Mouse (Mus musculus) midbrain, embryonic 14.5 days (tissue): ENCODE measurements at regions not wholly inside any gene's neighbourhood (a gene's known extent, or its start where the extent isn't known, plus 50 kb on each side); places are given as distances from the start of the nearest gene placed in this dataset.
A peak's percentile ranks its signal among the peaks of the same experiment; 100 is the strongest.

Experiments
- ATAC-seq: fragments of 200-750 bp; cut with Nextera tagmentation; 2 replicates; pipeline ENCODE4 v1.8.0; 2017; ENCODE audit warnings: moderate number of reproducible peaks, moderate library complexity; ENCODE audit not compliant: low FRiP score, low TSS enrichment
- DNase-seq: peaks from one replicate; pipeline ENCODE4 v3.0.0-alpha.2; 2015
- H3K27ac ChIP-seq: fragments of 300-500 bp; sonication (generic); replicated peaks from 2 replicates; pipeline ENCODE4 v1.5.1; 2014; ENCODE audit warnings: mild to moderate bottlenecking, low read depth, low read length, moderate library complexity
- H3K27me3 ChIP-seq: fragments of 300-500 bp; sonication (generic); 2 replicates; pipeline ENCODE4 v1.6.1; 2014; ENCODE audit warnings: low read length, control low read depth, mixed read lengths; ENCODE audit not compliant: control insufficient read depth, insufficient read depth
- H3K36me3 ChIP-seq: fragments of 300-500 bp; sonication (generic); 2 replicates; pipeline ENCODE4 v1.6.1; 2014; ENCODE audit warnings: low read length, control low read depth; ENCODE audit not compliant: control insufficient read depth, insufficient read depth
- H3K4me1 ChIP-seq: fragments of 300-500 bp; sonication (generic); 2 replicates; pipeline ENCODE4 v1.6.1; 2014; ENCODE audit warnings: mild to moderate bottlenecking, antibody characterized with exemption, low read length, control low read depth; ENCODE audit not compliant: control insufficient read depth, insufficient read depth
- H3K4me2 ChIP-seq: fragments of 300-500 bp; sonication (generic); 2 replicates; pipeline ENCODE4 v1.6.1; 2014; ENCODE audit warnings: mild to moderate bottlenecking, low read length, moderate library complexity
- H3K4me3 ChIP-seq: fragments of 300-500 bp; sonication (generic); replicated peaks from 2 replicates; pipeline ENCODE4 v1.5.1; 2014; ENCODE audit warnings: low read depth, low read length
- H3K9ac ChIP-seq: fragments of 300-500 bp; sonication (generic); replicated peaks from 2 replicates; pipeline ENCODE4 v1.6.1; 2014; ENCODE audit warnings: mild to moderate bottlenecking, low read length, moderate library complexity
- H3K9me3 ChIP-seq: fragments of 300-500 bp; sonication (generic); 2 replicates; pipeline ENCODE4 v1.6.1; 2016; ENCODE audit warnings: low read length, control low read depth, mixed read lengths; ENCODE audit not compliant: control insufficient read depth
- WGBS: fragments of 180-500 bp; shearing (Covaris S2); extraction: QIAGEN DNeasy Blood & Tissue Kit; methylation state at CpG from one replicate; pipeline ENCODE4 v1.1.7; 2014; 5-methylcytosine and 5-hydroxymethylcytosine counted together

- H3K4me1 ChIP-seq = 0 out of 2 replicates have a peak, but pooled peaks cover 5% of the 10 kb centered on the region
- H3K4me3 ChIP-seq = no peak overlapping the region
- DNase-seq (peak; percentile 38), ATAC-seq (no peak; the same call in 1 of the 2 replicates)
- H3K9me3 ChIP-seq = no peaks in the 10 kb centered on the region
- WGBS = 34% methylated on average over 10 of the region's 10 CpGs
- no peak overlapping the region for H3K27ac ChIP-seq
- H3K4me2 ChIP-seq = no peak overlapping the region
- H3K36me3 ChIP-seq = no peaks in the 10 kb centered on the region
- no peak overlapping the region for H3K9ac ChIP-seq
- H3K27me3 ChIP-seq = no peaks in the 10 kb centered on the region
These were observed 169.4 kb downstream of the Gsdmc2 start for GRCm38 (mm10) chr15:63675491-63676036.

GRCm38 (mm10) chr15:63674404-63674803, 170.6 kb downstream of the Gsdmc2 start:
- Histone ChIP-seq H3K27ac (no peak overlapping the region), H3K36me3 (no peaks in the 10 kb centered on the region), H3K9me3 (no peaks in the 10 kb centered on the region), H3K9ac (no peak overlapping the region), H3K4me1 (0 out of 2 replicates have a peak, but pooled peaks cover 5% of the 10 kb centered on the region), H3K27me3 (no peaks in the 10 kb centered on the region), H3K4me3 (no peak overlapping the region), H3K4me2 (no peak overlapping the region)
- WGBS = 92% methylated on average over 5 of the region's 5 CpGs
- ATAC-seq = no peak
- no peak for DNase-seq

DNA sequence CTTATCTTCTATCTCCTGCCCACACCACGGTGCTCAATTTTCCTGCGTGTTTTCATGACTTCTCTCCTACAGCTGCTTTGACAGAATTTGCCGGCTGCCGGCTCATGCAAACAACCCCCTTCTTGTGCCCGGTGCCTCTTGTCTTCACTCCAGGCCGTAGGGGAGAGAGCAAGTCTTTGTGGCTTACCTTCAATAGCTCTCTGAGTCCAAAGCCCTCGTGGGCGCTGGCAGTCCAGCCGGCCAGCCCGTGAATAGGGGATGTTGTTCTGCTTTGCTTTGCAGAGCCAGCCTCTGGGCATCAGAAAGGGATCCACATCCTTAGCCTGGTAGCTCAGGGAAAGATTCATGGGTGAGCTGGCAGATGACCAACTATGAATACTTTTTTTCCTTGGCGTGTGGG, 173.9 kb downstream of the Gsdmc2 start:
- DNase-seq = peak; percentile 43
- Histone ChIP-seq H3K9ac (no peak overlapping the region), H3K36me3 (no peaks in the 10 kb centered on the region), H3K4me2 (no peak overlapping the region), H3K9me3 (no peaks in the 10 kb centered on the region), H3K27ac (no peak overlapping the region), H3K27me3 (0 out of 2 replicates have a peak, but pooled peaks cover 3% of the 10 kb centered on the region), H3K4me1 (0 out of 2 replicates have a peak, but pooled peaks cover 5% of the 10 kb centered on the region), H3K4me3 (no peak overlapping the region)
- WGBS = 73% methylated on average over 11 of the region's 11 CpGs
- no peak for ATAC-seq

DNA sequence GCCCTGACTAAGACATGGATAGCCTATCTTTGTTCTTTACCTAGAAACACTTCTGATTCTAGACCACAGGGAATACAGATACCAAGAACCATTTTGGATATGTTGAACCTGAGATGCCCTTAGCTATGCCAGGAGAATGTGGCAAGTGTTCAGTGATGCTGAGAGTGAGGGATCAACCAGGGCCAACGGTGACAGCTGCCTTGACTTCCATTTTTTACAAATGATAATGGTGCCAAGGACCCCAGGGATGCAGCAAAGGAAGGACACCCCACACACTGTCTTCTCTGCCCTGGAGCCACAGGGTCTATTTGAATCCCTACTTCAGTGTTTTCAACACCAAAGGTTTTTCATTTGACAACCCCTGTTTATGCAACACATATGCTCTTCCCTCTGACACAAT, 174.4 kb downstream of the Gsdmc2 start:
- H3K27ac ChIP-seq = no peak overlapping the region
- 82% methylated on average over 1 of the region's 1 CpGs for WGBS

DNA sequence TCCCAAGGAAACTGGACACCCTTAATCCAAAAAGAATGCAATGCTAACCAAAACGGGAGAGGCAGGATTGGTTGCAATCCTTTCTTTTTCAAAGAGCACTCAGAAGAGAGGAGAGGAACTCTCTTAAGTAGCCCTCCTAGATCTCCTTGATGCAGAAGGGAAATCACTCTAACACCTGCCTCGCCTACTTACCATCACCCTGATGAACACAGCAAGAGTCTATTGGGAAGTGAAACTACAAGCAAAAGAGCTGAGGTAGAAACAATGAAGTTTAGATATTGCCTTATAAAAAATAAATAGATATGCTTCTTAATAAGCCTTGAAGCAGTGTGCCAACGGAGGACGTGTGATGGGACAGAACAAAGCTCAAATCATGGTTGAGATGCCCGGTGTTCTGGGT, 177.4 kb downstream of the Gsdmc2 start:
- H3K27me3 ChIP-seq = 0 out of 2 replicates have a peak, but pooled peaks cover 3% of the 10 kb centered on the region
- H3K4me3 ChIP-seq = no peak overlapping the region
- H3K9me3 ChIP-seq = no peaks in the 10 kb centered on the region
- H3K9ac ChIP-seq = no peak overlapping the region
- no peaks in the 10 kb centered on the region for H3K36me3 ChIP-seq
- no peak overlapping the region for H3K27ac ChIP-seq
- WGBS = 80% methylated on average over 5 of the region's 5 CpGs
- 0 out of 2 replicates have a peak, but pooled peaks cover 2% of the 10 kb centered on the region for H3K4me1 ChIP-seq
- no peak for ATAC-seq
- no peak overlapping the region for H3K4me2 ChIP-seq
- DNase-seq = no peak

More for the DNA sequence above, 174.4 kb downstream of the Gsdmc2 start:
- ATAC-seq (no peak), DNase-seq (no peak)
- 0 out of 2 replicates have a peak, but pooled peaks cover 3% of the 10 kb centered on the region for H3K4me1 ChIP-seq
- H3K4me3 ChIP-seq = no peak overlapping the region
- H3K9me3 ChIP-seq = no peaks in the 10 kb centered on the region
- H3K27me3 ChIP-seq = 0 out of 2 replicates have a peak, but pooled peaks cover 3% of the 10 kb centered on the region
- H3K36me3 ChIP-seq = no peaks in the 10 kb centered on the region
- no peak overlapping the region for H3K9ac ChIP-seq
- no peak overlapping the region for H3K4me2 ChIP-seq

GRCm38 (mm10) chr15:63665517-63665916, 179.5 kb downstream of the Gsdmc2 start:
- H3K27ac ChIP-seq = no peak overlapping the region
- 0 out of 2 replicates have a peak, but pooled peaks cover 3% of the 10 kb centered on the region for H3K27me3 ChIP-seq
- H3K36me3 ChIP-seq = no peaks in the 10 kb centered on the region
- 92% methylated on average over 4 of the region's 4 CpGs for WGBS
- H3K4me2 ChIP-seq = no peak overlapping the region
- H3K4me3 ChIP-seq = no peak overlapping the region
- DNase-seq (no peak), ATAC-seq (no peak)
- H3K9ac ChIP-seq = no peak overlapping the region
- H3K9me3 ChIP-seq = no peaks in the 10 kb centered on the region
- no peaks in the 10 kb centered on the region for H3K4me1 ChIP-seq

GRCm38 (mm10) chr15:63664877-63665276, 180.1 kb downstream of the Gsdmc2 start:
- no peak overlapping the region for H3K4me2 ChIP-seq
- no peaks in the 10 kb centered on the region for H3K9me3 ChIP-seq
- ATAC-seq = no peak
- DNase-seq = no peak
- 68% methylated on average over 2 of the region's 2 CpGs for WGBS
- H3K27me3 ChIP-seq = 0 out of 2 replicates have a peak, but pooled peaks cover 3% of the 10 kb centered on the region
- H3K9ac ChIP-seq = no peak overlapping the region
- no peaks in the 10 kb centered on the region for H3K4me1 ChIP-seq
- H3K36me3 ChIP-seq = no peaks in the 10 kb centered on the region
- no peak overlapping the region for H3K27ac ChIP-seq
- H3K4me3 ChIP-seq = no peak overlapping the region

DNA sequence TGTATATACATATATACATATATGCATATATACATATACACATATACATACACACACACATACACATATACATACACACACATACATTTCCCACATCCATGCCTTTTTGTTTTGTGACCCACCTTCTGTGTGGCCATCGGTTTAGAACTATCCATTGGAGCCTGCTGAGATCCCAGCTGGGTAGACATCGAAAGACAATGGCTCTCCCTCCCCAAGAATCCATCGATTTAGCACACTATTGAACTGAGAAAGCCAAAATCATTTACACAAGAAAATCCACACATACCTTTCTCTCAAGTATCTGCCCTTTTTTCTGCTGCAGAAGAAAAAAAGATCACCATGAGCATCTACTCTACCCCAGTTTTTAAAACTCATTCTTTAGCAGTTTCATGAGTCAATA, 182.8 kb downstream of the Gsdmc2 start:
- ATAC-seq (no peak), DNase-seq (no peak)
- Histone ChIP-seq H3K27ac (no peak overlapping the region), H3K36me3 (no peaks in the 10 kb centered on the region), H3K4me1 (no peaks in the 10 kb centered on the region), H3K27me3 (no peaks in the 10 kb centered on the region), H3K4me3 (no peak overlapping the region), H3K9me3 (no peaks in the 10 kb centered on the region), H3K4me2 (no peak overlapping the region), H3K9ac (no peak overlapping the region)
- 67% methylated on average over 3 of the region's 3 CpGs for WGBS

- no peak overlapping the region for H3K27ac ChIP-seq
- no peak for ATAC-seq
- H3K4me3 ChIP-seq = no peak overlapping the region
- H3K4me2 ChIP-seq = no peak overlapping the region
- WGBS = 91% methylated on average over 9 of the region's 9 CpGs
- no peaks in the 10 kb centered on the region for H3K27me3 ChIP-seq
- no peak overlapping the region for H3K9ac ChIP-seq
- H3K9me3 ChIP-seq = no peaks in the 10 kb centered on the region
- no peaks in the 10 kb centered on the region for H3K36me3 ChIP-seq
- no peak for DNase-seq
- no peaks in the 10 kb centered on the region for H3K4me1 ChIP-seq
These were observed 186.9 kb downstream of the Gsdmc2 start for GRCm38 (mm10) chr15:63658031-63658521.
